Mouse (Mus musculus) CH12.LX (cell line): ENCODE data around the gene 9130213A22Rik. TPM values are rescaled to one million over a fixed set of nuclear protein-coding genes. Genes with fewer than 3 reads are reported as not detected.

ENCODE experiments used
- DNase-seq: peaks from one replicate; pipeline ENCODE4 v3.0.0-alpha.2; 2013; ENCODE audit errors: extremely low read depth
- H3K27ac ChIP-seq: 2 replicates; pipeline ENCODE4 v1.5.1; 2012; ENCODE audit warnings: low read depth, mild to moderate bottlenecking, control low read depth, moderate library complexity; ENCODE audit not compliant: insufficient read depth
- H3K27me3 ChIP-seq: replicated peaks from 2 replicates; pipeline ENCODE3; 2012; ENCODE audit warnings: inconsistent platforms
- H3K36me3 ChIP-seq, 2 experiments: replicated peaks in 1 of 2; 2 replicates each; pipeline versions ENCODE3 to v1.6.1; 2012; ENCODE audit warnings: inconsistent platforms in 1 of 2, low read length in 1 of 2, mild to moderate bottlenecking in 1 of 2, mixed read lengths in 1 of 2, moderate library complexity in 1 of 2; ENCODE audit not compliant: control insufficient read depth in 1 of 2, insufficient read depth in 1 of 2
- H3K4me1 ChIP-seq, 2 experiments: 2 replicates each; pipeline ENCODE4 v1.6.1; 2012; ENCODE audit warnings: inconsistent platforms in 1 of 2, moderate library complexity in 1 of 2; ENCODE audit not compliant: insufficient read depth in 2 of 2, control insufficient read depth in 1 of 2
- H3K4me2 ChIP-seq: 2 replicates; pipeline ENCODE4 v1.6.1; 2012; ENCODE audit warnings: low read depth, mild to moderate bottlenecking, control low read depth; ENCODE audit not compliant: poor library complexity, insufficient read depth, severe bottlenecking
- H3K4me3 ChIP-seq, 3 experiments: fragments of 150-350 bp in 1 of 3; sonication (generic) in 1 of 3; replicated peaks in 1 of 3; 2 replicates each; pipeline versions ENCODE3 to v1.5.1; 2011 to 2012; ENCODE audit warnings: low read depth in 2 of 3, low read length in 2 of 3, mild to moderate bottlenecking in 2 of 3, moderate library complexity in 2 of 3, control low read depth in 1 of 3, improper control_type of control experiment in 1 of 3, inconsistent platforms in 1 of 3, mixed read lengths in 1 of 3; ENCODE audit not compliant: poor library complexity in 1 of 3
- H3K79me2 ChIP-seq: replicated peaks from 2 replicates; pipeline ENCODE4 v1.6.1; 2012; ENCODE audit warnings: mild to moderate bottlenecking, moderate library complexity; ENCODE audit not compliant: control insufficient read depth, poor library complexity, insufficient read depth, severe bottlenecking; ENCODE audit errors: extremely low read depth
- H3K9ac ChIP-seq: 2 replicates; pipeline ENCODE4 v1.6.1; 2012; ENCODE audit warnings: low read depth, mild to moderate bottlenecking, control low read depth, moderate library complexity; ENCODE audit not compliant: insufficient read depth
- H3K9me3 ChIP-seq: replicated peaks from 2 replicates; pipeline ENCODE3; 2012; ENCODE audit warnings: low read length, inconsistent platforms, mixed read lengths
- CTCF ChIP-seq, 2 experiments: IDR thresholded peaks in 1 of 2; conservative IDR thresholded peaks in 1 of 2; 2 replicates each; pipeline ENCODE4 v1.5.1; 2011 to 2012; ENCODE audit warnings: low read depth in 2 of 2, low read length in 2 of 2, improper control_type of control experiment in 1 of 2, inconsistent platforms in 1 of 2, mild to moderate bottlenecking in 1 of 2, moderate library complexity in 1 of 2
- EP300 ChIP-seq: IDR thresholded peaks from 2 replicates; pipeline ENCODE4 v1.6.1; 2011; ENCODE audit warnings: low read length, improper control_type of control experiment
- ETS1 ChIP-seq: conservative IDR thresholded peaks from 2 replicates; pipeline ENCODE4 v1.6.1; 2012; ENCODE audit warnings: low read depth, mild to moderate bottlenecking, inconsistent platforms, low read length, improper control_type of control experiment, moderate library complexity
- JUN ChIP-seq: IDR thresholded peaks from 2 replicates; pipeline ENCODE4 v1.6.1; 2011; ENCODE audit warnings: low read depth, mild to moderate bottlenecking, low read length, improper control_type of control experiment, moderate library complexity; ENCODE audit not compliant: insufficient read depth
- KAT2A ChIP-seq: IDR thresholded peaks from 2 replicates; pipeline ENCODE4 v1.6.1; 2012; ENCODE audit warnings: low read length, improper control_type of control experiment, inconsistent platforms; ENCODE audit not compliant: insufficient replicate concordance
- MAZ ChIP-seq: IDR thresholded peaks from 2 replicates; pipeline ENCODE4 v1.6.1; 2012; ENCODE audit warnings: low read depth, mild to moderate bottlenecking, inconsistent platforms, low read length, improper control_type of control experiment, moderate library complexity
- MXI1 ChIP-seq: IDR thresholded peaks from 2 replicates; pipeline ENCODE4 v1.6.1; 2011; ENCODE audit warnings: mild to moderate bottlenecking, low read depth, low read length, improper control_type of control experiment
- NELFE ChIP-seq: IDR thresholded peaks from 2 replicates; pipeline ENCODE4 v1.6.1; 2011; ENCODE audit warnings: low read depth, low read length, improper control_type of control experiment
- POLR2A ChIP-seq: IDR thresholded peaks from 2 replicates; pipeline ENCODE4 v1.6.1; 2011; ENCODE audit warnings: low read depth, mild to moderate bottlenecking, improper control_type of control experiment, low read length
- POLR2AphosphoS2 ChIP-seq: IDR thresholded peaks from 2 replicates; pipeline ENCODE4 v1.6.1; 2011; ENCODE audit warnings: low read depth, low read length, improper control_type of control experiment
- SIN3A ChIP-seq: IDR thresholded peaks from 2 replicates; pipeline ENCODE4 v1.6.1; 2012; ENCODE audit warnings: low read length, improper control_type of control experiment, inconsistent platforms
- USF2 ChIP-seq: conservative IDR thresholded peaks from 2 replicates; pipeline ENCODE4 v1.6.1; 2011; ENCODE audit warnings: low read depth, low read length, improper control_type of control experiment
- ZC3H11A ChIP-seq: IDR thresholded peaks from 2 replicates; pipeline ENCODE4 v1.6.1; 2012; ENCODE audit warnings: low read depth, mild to moderate bottlenecking, inconsistent platforms, low read length, improper control_type of control experiment
- dilution Hi-C: fragments of 300-500 bp; cut with MboI; formaldehyde crosslinking; loops from 2 replicates; pipeline ENCODE4 v1.14.3; 2020; ENCODE audit warnings: low sequenced_read_pairs; ENCODE audit not compliant: extremely low pct_unique_long_range_greater_than_20kb, extremely low pct_ligation_motif_present
- in situ Hi-C: fragments of 300-500 bp; cut with MboI; formaldehyde crosslinking; loops from 3 replicates; pipeline ENCODE4 v1.14.3; 2019; ENCODE audit warnings: low sequenced_read_pairs, low pct_ligation_motif_present, low pct_unique_long_range_greater_than_20kb, mixed read lengths
- polyA plus RNA-seq: library from polyadenylated mRNA; unstranded; fragments of >175 nt; gene quantifications from 2 replicates; pipeline ENCODE4 v1.2.1, GENCODE M21; 2012; ENCODE audit warnings: low read depth; ENCODE audit not compliant: insufficient read length
- total RNA-seq, 2 experiments: library from RNA; depleted of rRNA; stranded (reverse); fragments of 300-350 nt in 1 of 2; fragments of >200 nt in 1 of 2; gene quantifications; 2 replicates each; pipeline ENCODE4 v1.2.3; 2012 to 2014

The 9130213A22Rik gene
- total and polyA plus RNA-seq, 3 experiments, result not detected

GRCm38 (mm10) chr11:69120221-69121000 is 2.0 kb downstream of the 9130213A22Rik start, which contains the start of gene Hes7:
TSS of gene Hes7 (plus strand) at chr11:69120404.
- no peak within 1 kb of the TSS for H3K27ac ChIP-seq
- dilution Hi-C loops (no loop called here), in situ Hi-C loops (no loop called here)
- 0 out of 2 replicates have a peak, but pooled peaks have one; percentile 30 for TF ChIP-seq MAZ
- TF ChIP-seq POLR2A, result no peak
- 0 out of 2 replicates have a peak, but pooled peaks have one; percentile 26 for TF ChIP-seq NELFE
- no peaks in the 10 kb centered on the region for H3K79me2 ChIP-seq
- H3K9ac ChIP-seq, result no peak within 1 kb of the TSS
- no peaks in the 10 kb centered on the region for H3K9me3 ChIP-seq
- peak within 1 kb of the TSS; percentile 22 to 76 (median 69) for H3K4me3 ChIP-seq
- DNase-seq, result no peak
- H3K27me3 ChIP-seq, result peaks cover 62% of the 10 kb centered on the region
- H3K4me1 ChIP-seq, result peaks cover 2 to 42% of the 10 kb centered on the region in 2 experiments; a peak in 2 of 4 replicates
- no peaks in the 10 kb centered on the region for H3K36me3 ChIP-seq
- H3K4me2 ChIP-seq, result peak within 1 kb of the TSS; percentile 88

- Histone ChIP-seq H3K4me3 (peak overlapping the region in 2 of 3 experiments; percentile 22 to 62), H3K9ac (no peak overlapping the region), H3K79me2 (no peaks in the 10 kb centered on the region), H3K4me2 (peak overlapping the region; percentile 88), H3K27me3 (peaks cover 70% of the 10 kb centered on the region), H3K27ac (no peak overlapping the region), H3K9me3 (no peaks in the 10 kb centered on the region), H3K36me3 (no peaks in the 10 kb centered on the region), H3K4me1 (peaks cover 2 to 43% of the 10 kb centered on the region in 2 experiments; a peak in 2 of 4 replicates)
- dilution Hi-C loops (no loop called here), in situ Hi-C loops (loop anchor here (5.0 kb wide), 1 partner anchor 57 kb away; no protein-coding TSS in a partner anchor)
- DNase-seq, result no peak
- TF ChIP-seq JUN, result no peak
- TF ChIP-seq EP300, result no peak
- TF ChIP-seq MXI1, result no peak
- TF ChIP-seq KAT2A, result no peak
- no peak for TF ChIP-seq ETS1
- no peak for TF ChIP-seq USF2
- TF ChIP-seq ZC3H11A, result no peak
- no peak for TF ChIP-seq CTCF (conservative IDR thresholded peaks at IDR 0.05 in 1 of 2, IDR thresholded peaks at IDR 0.05 in 1 of 2; ENCODE audit: low read depth in 2 of 2, low read length in 2 of 2)
- no peak for TF ChIP-seq POLR2AphosphoS2
- no peak for TF ChIP-seq SIN3A
- TF ChIP-seq, all 38 proteins: peak for 0
Measured at GRCm38 (mm10) chr11:69119446-69120155, 2.8 kb downstream of the 9130213A22Rik start.
